Mouse (Mus musculus): ENCODE measurements around the gene Cit.

GRCm38 (mm10) chr5:116026107-116026506, 181.0 kb downstream of the Cit start:
- no peak for TF ChIP-seq TAL1 (conservative IDR thresholded peaks at IDR 0.05; ENCODE audit: low read depth, low read length)
- no peak for TF ChIP-seq GATA1 (IDR thresholded peaks at IDR 0.05; ENCODE audit: borderline replicate concordance, low read length)
- no peak for TF ChIP-seq CTCF (IDR thresholded peaks at IDR 0.05; ENCODE audit: low read depth, low read length)
- TF ChIP-seq POLR2AphosphoS5 (IDR thresholded peaks at IDR 0.05; ENCODE audit: insufficient replicate concordance, low read depth, low read length): no peak
- TF ChIP-seq GATA2 (IDR thresholded peaks at IDR 0.05; ENCODE audit: borderline replicate concordance, low read depth, low read length): no peak

Data from G1E (cell line).